ENCODE assay signal across 10 mouse cellular contexts in the genomic region with DNA sequence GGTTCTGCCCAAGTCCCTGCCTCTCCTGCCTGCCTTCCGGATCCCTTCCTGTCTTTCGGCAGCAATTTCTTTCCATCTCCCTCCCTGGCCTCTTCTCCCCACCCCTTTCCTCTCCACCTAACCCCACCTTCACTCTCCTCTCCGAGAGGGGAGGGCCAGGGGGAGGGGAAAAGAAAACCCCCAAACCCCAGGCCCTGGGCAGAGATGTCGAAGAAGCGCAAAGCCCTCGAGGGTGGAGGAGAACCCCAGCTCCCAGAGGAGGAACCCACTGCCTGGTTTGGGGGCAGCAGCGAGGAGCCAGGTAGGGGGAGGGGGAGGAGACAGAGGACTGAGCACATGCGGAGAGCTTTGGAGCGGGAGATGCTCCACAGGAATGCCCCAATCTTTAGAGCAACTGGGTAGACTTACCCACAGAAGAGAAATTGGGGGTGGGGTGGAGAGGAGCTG. TPM values are rescaled to one million over a fixed set of nuclear protein-coding genes. Genes with fewer than 3 reads are reported as not detected.
DNase-seq lines count a peak whose midpoint lies in the region; ATAC-seq and TF ChIP-seq lines count a peak whose summit lies in the region.
"Had no signal": no experiment of that assay in that cellular context is flagged by ENCODE, and none has a peak within 500 bp of the region (broad histone marks: within the 10 kb centered on the region; RNA-seq: fewer than 3 reads in every experiment).

No protein-coding gene starts in this region.

- peaks cover 27% of the 10 kb centered on the region for H3K4me1 ChIP-seq in hindbrain, embryonic 15.5 days (replicated peaks)
- peaks cover 27% of the 10 kb centered on the region for H3K4me1 ChIP-seq in hindbrain, embryonic 12.5 days
- H3K4me1 ChIP-seq in cortical plate, adult 2 months (ENCODE audit: control insufficient read depth, insufficient read depth, low read length) = peaks cover 8% of the 10 kb centered on the region

- H3K36me3 ChIP-seq in hindbrain, embryonic 15.5 days = no peaks in the 10 kb centered on the region
- H3K36me3 ChIP-seq in hindbrain, embryonic 12.5 days = no peaks in the 10 kb centered on the region
- H3K36me3 ChIP-seq: forebrain, embryonic 10.5 days; lung, embryonic 15.5 days had no signal

- no peak for TF ChIP-seq CTCF in cortical plate, adult 2 months (IDR thresholded peaks at IDR 0.05; ENCODE audit: extremely low read depth, insufficient read depth, low read length)

- no peak for ATAC-seq in hindbrain, embryonic 15.5 days (ENCODE audit: low FRiP score, low read depth)
- ATAC-seq in hindbrain, embryonic 12.5 days (ENCODE audit: low FRiP score) = no peak
- ATAC-seq: intestine, embryonic 16.5 days had no signal

- peak; percentile 44; the same call in 1 of the 2 replicates for TF ChIP-seq POLR2A in cortical plate, adult 2 months (IDR thresholded peaks at IDR 0.05; ENCODE audit: extremely low read depth, insufficient read depth, low read length)

- H3K9me3 ChIP-seq in hindbrain, embryonic 15.5 days = no peaks in the 10 kb centered on the region
- H3K9me3 ChIP-seq in hindbrain, embryonic 12.5 days (replicated peaks) = no peaks in the 10 kb centered on the region
- H3K9me3 ChIP-seq: forebrain, embryonic 10.5 days; lung, embryonic 15.5 days had no signal

- no peak overlapping the region for H3K27ac ChIP-seq in hindbrain, embryonic 15.5 days (replicated peaks)
- no peak overlapping the region for H3K27ac ChIP-seq in hindbrain, embryonic 12.5 days
- no peak overlapping the region for H3K27ac ChIP-seq in cortical plate, adult 2 months (ENCODE audit: insufficient read depth, low read length)
- H3K27ac ChIP-seq: forebrain, embryonic 10.5 days; lung, embryonic 15.5 days had no signal

- H3K4me2 ChIP-seq in hindbrain, embryonic 15.5 days = peak overlapping the region; percentile 97
- H3K4me2 ChIP-seq in hindbrain, embryonic 12.5 days (replicated peaks) = no peak overlapping the region

- H3K27me3 ChIP-seq in hindbrain, embryonic 15.5 days = peaks cover 10% of the 10 kb centered on the region
- H3K27me3 ChIP-seq in hindbrain, embryonic 12.5 days = peaks cover 53% of the 10 kb centered on the region

- DNase-seq in right cerebral cortex, adult 18-20 months = peak; percentile 63
- DNase-seq in right cerebral cortex, postnatal 4 days = no peak
- no peak for DNase-seq in thymus, postnatal 36 days
- DNase-seq in lung, adult 18-20 months = no peak

- WGBS in hindbrain, embryonic 15.5 days = 17% methylated on average over 9 of the region's 9 CpGs
- WGBS in hindbrain, embryonic 12.5 days = 9% methylated on average over 9 of the region's 9 CpGs

- no peak overlapping the region for H3K9ac ChIP-seq in hindbrain, embryonic 15.5 days
- no peak overlapping the region for H3K9ac ChIP-seq in hindbrain, embryonic 12.5 days
- H3K9ac ChIP-seq: lung, embryonic 15.5 days had no signal

- H3K4me3 ChIP-seq in hindbrain, embryonic 15.5 days = no peak overlapping the region
- H3K4me3 ChIP-seq in hindbrain, embryonic 12.5 days = no peak overlapping the region
- H3K4me3 ChIP-seq in cortical plate, adult 2 months (ENCODE audit: insufficient read depth, low read length) = peak overlapping the region; percentile 92

RNA-seq across cellular contexts. Expression of gene Pde10a, which starts 1.7 kb away (rescaled TPM):
- 12.8 and 13.0 TPM in 2 replicates for polyA plus RNA-seq in hindbrain, embryonic 15.5 days (2015; fragmentation: Nextera tagmentation; extraction: Ambion mirVana)
- polyA plus RNA-seq in hindbrain, embryonic 12.5 days (2016; fragmentation: Nextera tagmentation; extraction: Ambion mirVana) = 12.4 and 13.9 TPM in 2 replicates
- polyA plus RNA-seq in cortical plate, adult 2 months (2012; rRNA removed) = 24.0 and 71.9 TPM in 2 replicates

RNA-seq across cellular contexts. Expression of gene Gm17087, which starts 39.9 kb away (rescaled TPM):
- polyA plus RNA-seq in hindbrain, embryonic 15.5 days (2015; fragmentation: Nextera tagmentation; extraction: Ambion mirVana) = not detected in 2 replicates
- polyA plus RNA-seq in hindbrain, embryonic 12.5 days (2016; fragmentation: Nextera tagmentation; extraction: Ambion mirVana) = not detected in 2 replicates
- polyA plus RNA-seq in cortical plate, adult 2 months (2012; rRNA removed) = not detected in 2 replicates
- polyA plus RNA-seq: forebrain, embryonic 10.5 days; intestine, embryonic 16.5 days; lung, embryonic 15.5 days had no signal
